Mouse (Mus musculus) c-Kit-positive CD71-negative TER-119-negative erythroid progenitor cells, embryonic 14.5 days (primary cell): ENCODE data around the gene Ankib1.
"Not testable (repeated sequence)": the region's sequence is repeated elsewhere in the genome, so short reads cannot be mapped to it uniquely, and the experiment has no call there.

Experiments
- DNase-seq: peaks from one replicate; pipeline ENCODE4 v3.0.0-alpha.2; 2013; ENCODE audit warnings: low read depth

The Ankib1 gene

GRCm38 (mm10) chr5:3723415-3723814 is 79.3 kb downstream of the Ankib1 start:
- DNase-seq = no peak

GRCm38 (mm10) chr5:3722873-3723272 is 79.9 kb downstream of the Ankib1 start:
- no peak for DNase-seq

GRCm38 (mm10) chr5:3719371-3719770 is 83.4 kb downstream of the Ankib1 start:
- DNase-seq = no peak

- DNase-seq = no peak
Observed at GRCm38 (mm10) chr5:3715800-3716199, 86.9 kb downstream of the Ankib1 start.

GRCm38 (mm10) chr5:3702180-3702579 is 100.5 kb downstream of the Ankib1 start:
- no peak for DNase-seq

- no peak for DNase-seq
Observed at GRCm38 (mm10) chr5:3700025-3700424, 102.7 kb downstream of the Ankib1 start.

GRCm38 (mm10) chr5:3696031-3696430 is 106.7 kb downstream of the Ankib1 start:
- DNase-seq = no peak

GRCm38 (mm10) chr5:3695191-3695590 is 107.5 kb downstream of the Ankib1 start:
- no peak for DNase-seq

GRCm38 (mm10) chr5:3692956-3693355 is 109.8 kb downstream of the Ankib1 start:
- DNase-seq = no peak

- no peak for DNase-seq
Observed at GRCm38 (mm10) chr5:3691283-3691682, 111.4 kb downstream of the Ankib1 start.

- no peak for DNase-seq
Observed at GRCm38 (mm10) chr5:3688298-3688697, 114.4 kb downstream of the Ankib1 start.

GRCm38 (mm10) chr5:3669938-3670554 is 132.7 kb downstream of the Ankib1 start:
- peak; percentile 37 for DNase-seq

- no peak for DNase-seq
Observed at GRCm38 (mm10) chr5:3666585-3666984, 136.1 kb downstream of the Ankib1 start.

- no peak for DNase-seq
Observed at GRCm38 (mm10) chr5:3665225-3665624, 137.5 kb downstream of the Ankib1 start.

GRCm38 (mm10) chr5:3657085-3657484 is 145.6 kb downstream of the Ankib1 start, which contains the start of gene Gatad1:
TSS of gene Gatad1 (minus strand) at chr5:3657185.
- no peak for DNase-seq

- no peak for DNase-seq
Observed at GRCm38 (mm10) chr5:3653801-3654200, 148.9 kb downstream of the Ankib1 start.

GRCm38 (mm10) chr5:3652903-3653575 is 149.7 kb downstream of the Ankib1 start:
- not testable (repeated sequence) for DNase-seq

- DNase-seq = no peak
Observed at GRCm38 (mm10) chr5:3651621-3652020, 151.1 kb downstream of the Ankib1 start.

GRCm38 (mm10) chr5:3650881-3651280 is 151.8 kb downstream of the Ankib1 start, which contains the start of gene Tmbim7:
TSS of gene Tmbim7 (plus strand) at chr5:3651181.
- DNase-seq = no peak

GRCm38 (mm10) chr5:3648849-3649210 is 153.9 kb downstream of the Ankib1 start:
- DNase-seq = no peak

- DNase-seq = no peak
Observed at GRCm38 (mm10) chr5:3648206-3648848, 154.4 kb downstream of the Ankib1 start.

GRCm38 (mm10) chr5:3647708-3648121 is 155.0 kb downstream of the Ankib1 start:
- peak; percentile 84 for DNase-seq
